Mouse (Mus musculus) forebrain, postnatal 0 days (tissue): ENCODE data around the gene Gtdc1. TPM values are rescaled to one million over a fixed set of nuclear protein-coding genes. Genes with fewer than 3 reads are reported as not detected.
A peak's percentile ranks its signal among the peaks of the same experiment; 100 is the strongest.

ENCODE experiments used
- ATAC-seq: fragments of 200-750 bp; cut with Nextera tagmentation; 2 replicates; pipeline ENCODE4 v1.8.0; 2017; ENCODE audit warnings: mild to moderate bottlenecking, moderate library complexity
- DNase-seq: peaks from one replicate; pipeline ENCODE4 v3.0.0-alpha.2; 2015
- H3K27ac ChIP-seq: fragments of 300-500 bp; sonication (generic); 2 replicates; pipeline ENCODE4 v1.5.1; 2014; ENCODE audit warnings: low read depth, mild to moderate bottlenecking, antibody characterized with exemption, low read length, moderate library complexity, mixed read lengths
- H3K27me3 ChIP-seq: fragments of 300-500 bp; sonication (generic); 2 replicates; pipeline ENCODE4 v1.6.1; 2014; ENCODE audit warnings: mild to moderate bottlenecking, low read length, mixed read lengths; ENCODE audit not compliant: insufficient read depth
- H3K36me3 ChIP-seq: fragments of 300-500 bp; sonication (generic); 2 replicates; pipeline ENCODE4 v1.6.1; 2014; ENCODE audit warnings: mild to moderate bottlenecking, moderate library complexity; ENCODE audit not compliant: insufficient read depth
- H3K4me1 ChIP-seq: fragments of 300-500 bp; sonication (generic); 2 replicates; pipeline ENCODE4 v1.6.1; 2014; ENCODE audit warnings: antibody characterized with exemption; ENCODE audit not compliant: insufficient read depth
- H3K4me2 ChIP-seq: fragments of 300-500 bp; sonication (generic); 2 replicates; pipeline ENCODE4 v1.6.1; 2014; ENCODE audit warnings: low read depth, mild to moderate bottlenecking, moderate library complexity
- H3K4me3 ChIP-seq: fragments of 300-500 bp; sonication (generic); 2 replicates; pipeline ENCODE4 v1.5.1; 2014; ENCODE audit warnings: low read depth, low read length, mixed read lengths
- H3K9ac ChIP-seq: fragments of 300-500 bp; sonication (generic); 2 replicates; pipeline ENCODE4 v1.6.1; 2014; ENCODE audit warnings: mild to moderate bottlenecking
- H3K9me3 ChIP-seq: fragments of 300-500 bp; sonication (generic); 2 replicates; pipeline ENCODE4 v1.6.1; 2016; ENCODE audit warnings: low read length
- CTCF ChIP-seq: sonication (generic); IDR thresholded peaks from 2 replicates; pipeline ENCODE4 v1.5.1; 2016; ENCODE audit warnings: antibody characterized with exemption, control low read depth, low read depth
- WGBS: fragments of 180-500 bp; shearing (Covaris S2); extraction: QIAGEN DNeasy Blood & Tissue Kit; methylation state at CpG from one replicate; pipeline ENCODE4 v1.1.7; 2014; 5-methylcytosine and 5-hydroxymethylcytosine counted together
- polyA plus RNA-seq: library from polyadenylated mRNA; unstranded; fragments of >200 nt; fragmentation: Nextera tagmentation; extraction: Ambion mirVana; gene quantifications from 2 replicates; pipeline ENCODE4 v1.2.1, GENCODE M21; 2015
- total RNA-seq: library from RNA; depleted of rRNA; stranded (reverse); fragments of >200 nt; gene quantifications from 2 replicates; pipeline ENCODE4 v1.2.3, GENCODE M21; 2014

Gtdc1 gene
- total and polyA plus RNA-seq, 2 experiments from 2014 or later = 30.7 to 77.0 TPM

DNA sequence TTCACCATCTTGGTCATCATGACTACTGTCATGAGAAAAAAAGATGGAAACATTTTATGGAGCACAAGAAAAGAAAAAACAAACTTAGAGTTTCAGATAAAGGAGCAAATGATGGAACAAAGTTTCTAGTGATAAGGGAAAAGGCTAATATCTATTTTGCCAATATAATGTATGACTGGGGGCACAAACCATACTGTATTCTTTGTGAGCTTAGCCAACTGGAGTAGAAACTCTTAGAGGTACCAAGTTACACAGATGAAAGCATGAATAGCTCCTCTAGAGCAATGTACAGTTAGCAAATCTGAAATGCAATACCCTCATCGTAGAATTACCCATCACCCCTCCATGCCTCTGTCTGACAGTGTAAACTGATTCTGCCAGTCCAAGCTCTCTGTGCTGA, 26.7 kb upstream of the Gtdc1 start:
- 83% methylated on average over 1 of the region's 1 CpGs for whole genome bisulfite sequencing
- Histone ChIP-seq H3K27me3 (no peaks in the 10 kb centered on the region), H3K27ac (no peak overlapping the region), H3K36me3 (no peaks in the 10 kb centered on the region), H3K9me3 (no peaks in the 10 kb centered on the region), H3K4me3 (no peak overlapping the region), H3K9ac (no peak overlapping the region), H3K4me2 (no peak overlapping the region), H3K4me1 (no peaks in the 10 kb centered on the region)
- ATAC-seq (no peak), DNase-seq (no peak)
- no peak for TF ChIP-seq CTCF

DNA sequence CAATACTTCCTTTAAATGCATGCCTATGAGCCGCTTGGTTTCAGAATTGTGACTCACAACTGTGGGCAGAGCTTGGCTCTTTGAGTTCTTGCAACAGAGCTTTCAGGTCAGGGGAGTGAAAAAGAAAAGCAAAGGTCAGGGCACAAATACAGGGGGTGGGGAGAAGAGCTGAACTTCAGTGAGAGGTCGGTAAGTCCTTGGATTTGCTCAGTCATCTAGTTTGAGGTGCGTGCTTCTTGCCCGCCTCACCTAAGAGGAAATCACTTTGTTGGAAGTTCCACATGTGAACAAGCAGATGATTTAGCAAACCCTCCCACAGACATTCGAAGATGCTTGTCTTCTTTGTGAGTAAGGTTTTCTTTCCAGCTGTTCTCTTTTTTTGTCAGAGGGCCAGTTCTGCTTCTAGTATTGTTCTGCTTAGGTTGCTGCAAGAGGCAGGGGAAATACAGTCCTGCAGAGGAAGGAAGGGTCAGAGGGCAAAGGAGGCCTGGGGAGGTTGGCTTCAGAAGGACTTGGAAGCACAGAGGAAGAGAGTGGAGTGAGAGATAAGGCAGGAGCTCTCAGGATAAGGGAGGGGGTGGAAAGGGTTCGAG, 25.5 kb upstream of the Gtdc1 start:
- Histone ChIP-seq H3K9me3 (no peaks in the 10 kb centered on the region), H3K27me3 (no peaks in the 10 kb centered on the region), H3K4me1 (no peaks in the 10 kb centered on the region), H3K4me2 (no peak overlapping the region), H3K4me3 (no peak overlapping the region), H3K9ac (no peak overlapping the region), H3K36me3 (no peaks in the 10 kb centered on the region), H3K27ac (no peak overlapping the region)
- no peak for TF ChIP-seq CTCF
- ATAC-seq (no peak), DNase-seq (no peak)
- 54% methylated on average over 6 of the region's 6 CpGs for WGBS

DNA sequence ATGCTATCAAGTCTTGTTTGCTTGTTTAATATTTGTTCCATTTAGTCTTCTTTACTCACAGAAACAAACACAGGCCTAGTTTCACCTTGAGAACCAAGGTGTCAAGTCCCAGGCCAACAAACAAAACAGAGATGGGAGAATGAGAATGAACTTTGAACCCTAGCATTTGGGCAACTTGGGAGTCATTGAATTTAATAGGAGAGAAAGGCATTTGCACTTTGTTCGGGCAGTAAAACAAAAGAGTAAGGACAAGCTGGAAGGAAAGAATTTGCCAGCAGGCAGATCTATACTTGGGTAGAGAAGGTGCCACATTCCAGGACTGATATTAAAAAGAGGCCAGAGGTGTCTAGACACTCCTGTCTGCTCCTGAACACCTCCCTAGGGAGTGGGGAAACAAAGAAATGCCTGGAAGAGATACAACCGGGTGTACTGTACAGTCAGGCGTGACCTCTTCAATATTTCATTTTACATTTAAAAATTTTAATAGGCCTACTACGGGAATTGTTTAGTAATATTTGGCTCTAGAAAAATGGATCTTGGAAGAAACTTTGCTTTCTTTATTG, 24.3 kb upstream of the Gtdc1 start:
- Histone ChIP-seq H3K4me2 (no peak overlapping the region), H3K4me3 (no peak overlapping the region), H3K9ac (no peak overlapping the region), H3K4me1 (no peaks in the 10 kb centered on the region), H3K9me3 (no peaks in the 10 kb centered on the region), H3K27me3 (no peaks in the 10 kb centered on the region), H3K36me3 (no peaks in the 10 kb centered on the region), H3K27ac (no peak overlapping the region)
- ATAC-seq (no peak), DNase-seq (no peak)
- 79% methylated on average over 4 of the region's 4 CpGs for WGBS
- TF ChIP-seq CTCF = no peak

DNA sequence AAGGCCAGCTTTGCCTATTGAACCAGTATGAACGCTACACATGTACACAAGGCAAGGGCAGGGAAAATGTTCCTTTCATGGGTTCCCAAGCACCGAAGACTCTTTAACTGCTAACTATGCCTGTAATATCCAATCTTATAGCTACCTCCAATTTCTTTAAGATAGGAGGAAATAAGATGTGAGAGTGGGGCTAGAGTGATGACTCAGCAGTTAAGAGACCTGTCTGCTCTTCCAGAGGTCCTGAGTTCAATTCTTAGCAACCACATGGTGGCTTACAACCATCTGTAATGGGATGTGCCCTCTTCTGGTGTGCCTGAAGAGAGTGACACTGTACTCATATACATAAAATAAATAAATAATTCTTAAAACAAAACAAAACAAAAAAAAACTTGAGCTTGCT, 17.2 kb upstream of the Gtdc1 start:
- no peak overlapping the region for H3K9ac ChIP-seq
- DNase-seq (no peak), ATAC-seq (no peak)
- 97% methylated on average over 2 of the region's 2 CpGs for WGBS
- H3K36me3 ChIP-seq = no peaks in the 10 kb centered on the region
- no peaks in the 10 kb centered on the region for H3K27me3 ChIP-seq
- no peak overlapping the region for H3K4me3 ChIP-seq
- no peaks in the 10 kb centered on the region for H3K9me3 ChIP-seq
- no peaks in the 10 kb centered on the region for H3K4me1 ChIP-seq
- no peak overlapping the region for H3K4me2 ChIP-seq
- H3K27ac ChIP-seq = no peak overlapping the region
- no peak for TF ChIP-seq CTCF

DNA sequence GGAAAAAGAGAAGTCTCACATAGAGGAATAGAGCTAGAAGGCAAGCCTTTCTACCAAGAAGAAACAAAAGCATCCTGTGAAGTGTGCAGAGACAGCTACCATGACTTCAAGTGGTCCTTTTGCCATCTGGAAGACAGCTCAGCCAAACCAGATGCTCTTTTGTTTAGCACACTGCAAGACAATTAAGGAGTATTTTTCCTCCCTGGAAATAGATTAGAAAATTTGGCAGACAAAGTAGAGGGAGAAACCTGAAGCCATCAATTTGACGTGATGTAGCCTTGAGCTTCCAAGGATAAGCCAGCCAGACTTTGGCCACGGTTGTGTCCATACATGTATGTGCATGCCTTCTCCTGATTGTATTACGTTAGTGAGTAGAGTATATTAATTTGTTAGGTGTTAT, 3.5 kb upstream of the Gtdc1 start:
- 0 out of 2 replicates have a peak, but pooled peaks cover under 1% of the 10 kb centered on the region for H3K4me1 ChIP-seq
- 74% methylated on average over 3 of the region's 3 CpGs for WGBS
- no peak for ATAC-seq

DNA sequence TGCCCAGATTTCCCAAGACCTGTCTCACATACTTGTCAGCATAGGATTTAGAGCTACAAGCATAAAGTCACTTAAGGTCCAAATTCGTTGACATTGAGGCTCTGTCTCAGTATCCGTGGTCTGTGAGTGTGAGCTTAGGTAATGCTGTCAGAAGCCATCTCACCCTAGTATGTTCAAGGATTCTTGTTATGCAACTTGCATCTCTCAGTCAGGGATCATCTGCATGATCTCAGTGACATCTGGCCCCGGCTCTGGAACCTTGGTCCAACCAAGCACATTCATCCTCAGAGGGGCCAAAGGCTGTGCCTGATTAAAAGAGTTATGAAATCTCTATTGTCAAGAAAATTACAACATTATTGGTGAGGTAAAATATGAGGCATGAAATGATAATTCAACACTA, 1.2 kb upstream of the Gtdc1 start:
- no peak overlapping the region for H3K4me2 ChIP-seq
- no peaks in the 10 kb centered on the region for H3K27me3 ChIP-seq
- no peaks in the 10 kb centered on the region for H3K9me3 ChIP-seq
- TF ChIP-seq CTCF = no peak
- no peaks in the 10 kb centered on the region for H3K36me3 ChIP-seq
- H3K4me3 ChIP-seq = no peak overlapping the region
- 93% methylated on average over 3 of the region's 3 CpGs for WGBS
- no peak for DNase-seq
- no peak overlapping the region for H3K9ac ChIP-seq
- no peak for ATAC-seq
- no peak overlapping the region for H3K27ac ChIP-seq
- 0 out of 2 replicates have a peak, but pooled peaks cover 5% of the 10 kb centered on the region for H3K4me1 ChIP-seq

More for the DNA sequence above, 3.5 kb upstream of the Gtdc1 start:
- Histone ChIP-seq H3K36me3 (no peaks in the 10 kb centered on the region), H3K4me3 (no peak overlapping the region), H3K9ac (no peak overlapping the region), H3K27ac (no peak overlapping the region), H3K9me3 (no peaks in the 10 kb centered on the region), H3K4me2 (no peak overlapping the region), H3K27me3 (no peaks in the 10 kb centered on the region)
- DNase-seq = no peak
- TF ChIP-seq CTCF = no peak

DNA sequence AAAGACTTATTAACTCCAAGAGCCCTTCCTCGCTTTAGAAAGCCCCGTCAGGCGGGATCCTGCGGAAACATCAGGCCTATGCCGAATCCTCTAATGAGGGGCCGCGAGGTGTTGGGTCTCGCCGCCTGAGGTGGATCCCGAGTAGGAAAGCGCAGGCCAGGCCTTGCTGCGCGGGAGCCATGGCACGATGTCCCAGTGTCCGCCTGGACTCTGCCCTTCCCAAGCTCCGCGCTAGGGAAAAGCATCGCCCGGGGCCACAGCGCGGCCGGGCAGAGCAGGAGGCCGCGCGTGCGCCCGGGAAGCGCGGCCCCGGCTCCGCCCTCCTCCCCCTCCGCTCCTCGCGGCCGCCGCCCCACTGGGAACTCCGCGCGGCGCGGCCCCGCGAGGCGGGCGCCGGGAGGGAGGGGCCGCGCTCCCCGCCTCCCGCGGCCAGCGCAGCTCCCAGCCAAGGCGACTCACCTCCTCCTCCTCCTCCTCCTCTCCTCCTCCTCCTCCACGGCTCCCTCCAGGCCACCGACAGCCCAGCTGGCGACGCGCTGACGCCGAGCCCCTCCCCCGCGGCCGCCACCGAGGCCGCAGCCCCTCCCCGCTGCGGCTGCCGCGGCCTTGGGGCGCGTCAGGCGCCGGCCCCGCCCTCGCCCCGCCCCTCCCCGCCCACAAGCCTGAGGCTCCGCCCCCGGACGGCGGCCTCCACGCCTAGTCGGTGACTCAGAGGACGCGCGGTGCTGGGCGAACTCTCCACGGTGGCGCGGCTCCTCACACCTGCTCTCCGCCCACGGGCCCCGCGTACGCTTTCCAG, 575 bp downstream of the Gtdc1 start:
- H3K9me3 ChIP-seq = no peaks in the 10 kb centered on the region
- H3K36me3 ChIP-seq = no peaks in the 10 kb centered on the region
- DNase-seq (peak; percentile 94), ATAC-seq (peak; percentile 95)
- peak overlapping the region; percentile 76 for H3K9ac ChIP-seq
- no peak for TF ChIP-seq CTCF
- H3K27me3 ChIP-seq = no peaks in the 10 kb centered on the region
- H3K4me2 ChIP-seq = peak overlapping the region; percentile 93
- H3K27ac ChIP-seq = peak overlapping the region; percentile 87
- 1% methylated on average over 58 of the region's 95 CpGs for WGBS
- H3K4me3 ChIP-seq = peak overlapping the region; percentile 87
- 0 out of 2 replicates have a peak, but pooled peaks cover 5% of the 10 kb centered on the region for H3K4me1 ChIP-seq
